Mouse (Mus musculus): Measurements from ENCODE around the gene Olfr844. TPM values are rescaled to one million over a fixed set of nuclear protein-coding genes. Genes with fewer than 3 reads are reported as not detected.

Olfr844 gene
- not detected in 2 replicates for polyA plus RNA-seq (2011; ENCODE audit: insufficient read length, low read depth, missing spikeins)

DNA sequence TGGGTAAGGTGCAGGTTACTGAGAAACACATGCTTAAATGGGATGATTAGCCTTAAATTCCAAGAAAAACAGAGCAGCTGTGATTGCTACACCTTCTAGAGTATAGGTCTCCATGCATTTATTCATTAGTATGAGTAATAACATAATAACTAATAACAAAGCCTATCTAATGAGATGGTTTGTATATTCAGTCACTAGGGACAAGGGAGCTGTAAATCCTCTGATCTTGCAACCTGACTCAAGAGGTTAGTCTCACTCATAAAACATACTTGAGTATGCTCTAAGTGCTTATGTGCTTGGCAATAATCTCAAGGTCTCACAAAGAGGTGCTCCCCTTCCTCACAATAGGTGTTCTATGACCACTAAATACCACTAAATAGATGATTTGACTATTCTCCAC is at the start of gene Olfr844:
Olfr844 (plus strand) TSS at position 301 of the 400 bp plus-strand sequence.
- Histone ChIP-seq H3K4me1 (ENCODE audit: control insufficient read depth, insufficient read depth, low read length) (no peaks in the 10 kb centered on the region), H3K27ac (ENCODE audit: insufficient read depth, low read length) (no peak within 1 kb of the TSS), H3K4me3 (ENCODE audit: insufficient read depth, low read length) (no peak within 1 kb of the TSS)
- TF ChIP-seq POLR2A (IDR thresholded peaks at IDR 0.05; ENCODE audit: low read depth, low read length) (no peak), CTCF (IDR thresholded peaks at IDR 0.05; ENCODE audit: borderline replicate concordance, insufficient read depth, low read length) (no peak)

- TF ChIP-seq POLR2A (IDR thresholded peaks at IDR 0.05; ENCODE audit: low read depth, low read length) (no peak), CTCF (IDR thresholded peaks at IDR 0.05; ENCODE audit: borderline replicate concordance, insufficient read depth, low read length) (no peak)
Measured at GRCm38 (mm10) chr9:19336157-19336556, 20.0 kb downstream of the Olfr844 start, which contains the start of gene Olfr845. Gene Olfr845 (plus strand): TSS chr9:19336457.

GRCm38 (mm10) chr9:19363905-19364304 is 47.8 kb downstream of the Olfr844 start, which contains the start of gene Olfr846:
Gene Olfr846 (minus strand): TSS chr9:19364005.
- no peak within 1 kb of the TSS for H3K27ac ChIP-seq (ENCODE audit: insufficient read depth, low read length)
- TF ChIP-seq POLR2A (IDR thresholded peaks at IDR 0.05; ENCODE audit: low read depth, low read length), result no peak
- TF ChIP-seq CTCF (IDR thresholded peaks at IDR 0.05; ENCODE audit: borderline replicate concordance, insufficient read depth, low read length), result no peak
- H3K4me3 ChIP-seq (ENCODE audit: insufficient read depth, low read length), result no peak within 1 kb of the TSS
- H3K4me1 ChIP-seq (ENCODE audit: control insufficient read depth, insufficient read depth, low read length), result no peaks in the 10 kb centered on the region

More at GRCm38 (mm10) chr9:19336157-19336556, 20.0 kb downstream of the Olfr844 start, which contains the start of gene Olfr845:
- Histone ChIP-seq H3K27ac (ENCODE audit: insufficient read depth, low read length) (no peak within 1 kb of the TSS), H3K4me1 (ENCODE audit: control insufficient read depth, insufficient read depth, low read length) (no peaks in the 10 kb centered on the region), H3K4me3 (ENCODE audit: insufficient read depth, low read length) (no peak within 1 kb of the TSS)

Other genes starting within 250 kb of the Olfr844 start
- gene Olfr836, start 196.0 kb upstream of the Olfr844 start, polyA plus RNA-seq (2011; ENCODE audit: insufficient read length, low read depth, missing spikeins), result not detected in 2 replicates
- not detected in 2 replicates for gene Olfr837, start 180.0 kb upstream of the Olfr844 start, polyA plus RNA-seq (2011; ENCODE audit: insufficient read length, low read depth, missing spikeins)
- not detected in 2 replicates for gene Olfr839-ps1, start 139.0 kb upstream of the Olfr844 start, polyA plus RNA-seq (2011; ENCODE audit: insufficient read length, low read depth, missing spikeins)
- gene Olfr843, start 64.4 kb upstream of the Olfr844 start, polyA plus RNA-seq (2011; ENCODE audit: insufficient read length, low read depth, missing spikeins), result not detected in 2 replicates
- gene Olfr845, start 20.1 kb downstream of the Olfr844 start, polyA plus RNA-seq (2011; ENCODE audit: insufficient read length, low read depth, missing spikeins), result not detected in 2 replicates
- not detected in 2 replicates for gene Olfr846, start 47.7 kb downstream of the Olfr844 start, polyA plus RNA-seq (2011; ENCODE audit: insufficient read length, low read depth, missing spikeins)
- not detected in 2 replicates for gene Olfr847, start 62.3 kb downstream of the Olfr844 start, polyA plus RNA-seq (2011; ENCODE audit: insufficient read length, low read depth, missing spikeins)
- not detected in 2 replicates for gene Olfr849, start 123.9 kb downstream of the Olfr844 start, polyA plus RNA-seq (2011; ENCODE audit: insufficient read length, low read depth, missing spikeins)
- not detected in 2 replicates for gene Olfr850, start 161.9 kb downstream of the Olfr844 start, polyA plus RNA-seq (2011; ENCODE audit: insufficient read length, low read depth, missing spikeins)
- gene Olfr851, start 176.9 kb downstream of the Olfr844 start, polyA plus RNA-seq (2011; ENCODE audit: insufficient read length, low read depth, missing spikeins), result not detected in 2 replicates
- not detected in 2 replicates for gene Olfr853, start 224.7 kb downstream of the Olfr844 start, polyA plus RNA-seq (2011; ENCODE audit: insufficient read length, low read depth, missing spikeins)